Mouse (Mus musculus) midbrain, embryonic 14.5 days (tissue): ENCODE data around the gene Bora. TPM values are rescaled to one million over a fixed set of nuclear protein-coding genes. Genes with fewer than 3 reads are reported as not detected.
A peak's percentile ranks its signal among the peaks of the same experiment; 100 is the strongest.
"Not testable (repeated sequence)": the region's sequence is repeated elsewhere in the genome, so short reads cannot be mapped to it uniquely, and the experiment has no call there.

Experiments
- ATAC-seq: fragments of 200-750 bp; cut with Nextera tagmentation; 2 replicates; pipeline ENCODE4 v1.8.0; 2017; ENCODE audit warnings: moderate number of reproducible peaks, moderate library complexity; ENCODE audit not compliant: low FRiP score, low TSS enrichment
- DNase-seq: peaks from one replicate; pipeline ENCODE4 v3.0.0-alpha.2; 2015
- H3K27ac ChIP-seq: fragments of 300-500 bp; sonication (generic); replicated peaks from 2 replicates; pipeline ENCODE4 v1.5.1; 2014; ENCODE audit warnings: mild to moderate bottlenecking, low read depth, low read length, moderate library complexity
- H3K27me3 ChIP-seq: fragments of 300-500 bp; sonication (generic); 2 replicates; pipeline ENCODE4 v1.6.1; 2014; ENCODE audit warnings: low read length, control low read depth, mixed read lengths; ENCODE audit not compliant: control insufficient read depth, insufficient read depth
- H3K36me3 ChIP-seq: fragments of 300-500 bp; sonication (generic); 2 replicates; pipeline ENCODE4 v1.6.1; 2014; ENCODE audit warnings: low read length, control low read depth; ENCODE audit not compliant: control insufficient read depth, insufficient read depth
- H3K4me1 ChIP-seq: fragments of 300-500 bp; sonication (generic); 2 replicates; pipeline ENCODE4 v1.6.1; 2014; ENCODE audit warnings: mild to moderate bottlenecking, antibody characterized with exemption, low read length, control low read depth; ENCODE audit not compliant: control insufficient read depth, insufficient read depth
- H3K4me2 ChIP-seq: fragments of 300-500 bp; sonication (generic); 2 replicates; pipeline ENCODE4 v1.6.1; 2014; ENCODE audit warnings: mild to moderate bottlenecking, low read length, moderate library complexity
- H3K4me3 ChIP-seq: fragments of 300-500 bp; sonication (generic); replicated peaks from 2 replicates; pipeline ENCODE4 v1.5.1; 2014; ENCODE audit warnings: low read depth, low read length
- H3K9ac ChIP-seq: fragments of 300-500 bp; sonication (generic); replicated peaks from 2 replicates; pipeline ENCODE4 v1.6.1; 2014; ENCODE audit warnings: mild to moderate bottlenecking, low read length, moderate library complexity
- H3K9me3 ChIP-seq: fragments of 300-500 bp; sonication (generic); 2 replicates; pipeline ENCODE4 v1.6.1; 2016; ENCODE audit warnings: low read length, control low read depth, mixed read lengths; ENCODE audit not compliant: control insufficient read depth
- WGBS: fragments of 180-500 bp; shearing (Covaris S2); extraction: QIAGEN DNeasy Blood & Tissue Kit; methylation state at CpG from one replicate; pipeline ENCODE4 v1.1.7; 2014; 5-methylcytosine and 5-hydroxymethylcytosine counted together
- polyA plus RNA-seq: library from polyadenylated mRNA; unstranded; fragments of >200 nt; fragmentation: Nextera tagmentation; extraction: Ambion mirVana; gene quantifications from 2 replicates; pipeline ENCODE4 v1.2.1, GENCODE M21; 2014

Bora gene
- polyA plus RNA-seq, 1 experiment from 2014 or later, result 16.4 TPM

GRCm38 (mm10) chr14:99032596-99032995 lies 13.4 kb upstream of the Bora start:
- WGBS, result 89% methylated on average over 5 of the region's 5 CpGs
- peaks cover 13% of the 10 kb centered on the region for H3K36me3 ChIP-seq
- no peak overlapping the region for H3K9ac ChIP-seq
- no peak overlapping the region for H3K4me2 ChIP-seq
- ATAC-seq (no peak), DNase-seq (no peak)
- no peak overlapping the region for H3K27ac ChIP-seq
- no peak overlapping the region for H3K4me3 ChIP-seq
- no peaks in the 10 kb centered on the region for H3K9me3 ChIP-seq
- H3K27me3 ChIP-seq, result no peaks in the 10 kb centered on the region
- 0 out of 2 replicates have a peak, but pooled peaks cover 3% of the 10 kb centered on the region for H3K4me1 ChIP-seq

DNA sequence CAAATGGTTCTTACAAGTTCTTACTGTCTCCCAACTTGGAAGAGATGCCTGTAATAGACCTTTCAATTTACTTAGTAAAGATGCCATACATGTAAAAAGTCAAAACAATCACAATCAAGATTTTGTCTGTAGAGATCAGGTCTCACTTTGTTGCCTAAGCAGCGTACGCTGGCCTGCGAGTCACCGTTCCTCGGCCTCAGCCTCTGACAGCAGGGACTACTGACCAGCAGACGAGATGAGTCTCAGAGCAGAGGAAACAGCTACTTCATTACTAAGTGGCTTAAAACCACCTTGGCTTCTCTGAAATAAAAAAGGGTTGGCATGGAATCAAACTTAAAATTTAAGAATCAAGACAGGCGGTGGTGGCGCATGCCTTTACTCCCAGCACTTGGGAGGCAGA lies 11.2 kb upstream of the Bora start:
- ATAC-seq, H3K4me3 ChIP-seq, H3K27ac ChIP-seq, H3K9me3 ChIP-seq, H3K4me2 ChIP-seq, H3K9ac ChIP-seq, H3K4me1 ChIP-seq, DNase-seq, H3K27me3 ChIP-seq: not testable (repeated sequence)
- 92% methylated on average over 8 of the region's 8 CpGs for WGBS
- peaks cover 21% of the 10 kb centered on the region for H3K36me3 ChIP-seq

DNA sequence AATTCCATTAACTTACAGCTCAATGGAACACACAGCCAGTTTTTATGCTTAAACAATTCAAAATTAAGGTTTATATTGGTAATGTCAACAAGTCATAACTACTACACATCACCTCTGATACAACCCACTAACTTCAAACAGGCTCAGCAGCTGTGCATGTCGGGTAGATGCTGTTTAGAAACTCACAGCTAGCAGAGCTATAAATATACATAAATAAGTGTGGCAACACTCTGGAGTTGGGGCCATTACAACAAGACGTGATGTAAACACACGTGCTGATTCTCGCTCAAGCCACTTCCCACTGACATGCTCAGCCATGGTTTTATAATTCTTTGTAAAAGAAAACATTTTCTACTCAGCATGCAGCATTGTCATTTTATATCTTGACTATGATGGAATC lies 10.0 kb upstream of the Bora start:
- no peak overlapping the region for H3K27ac ChIP-seq
- WGBS, result 83% methylated on average over 4 of the region's 4 CpGs
- H3K4me1 ChIP-seq, result no peaks in the 10 kb centered on the region
- no peak for DNase-seq
- no peak overlapping the region for H3K4me3 ChIP-seq
- H3K27me3 ChIP-seq, result no peaks in the 10 kb centered on the region
- no peak overlapping the region for H3K4me2 ChIP-seq
- ATAC-seq, result no peak
- no peaks in the 10 kb centered on the region for H3K9me3 ChIP-seq
- no peak overlapping the region for H3K9ac ChIP-seq
- H3K36me3 ChIP-seq, result peaks cover 21% of the 10 kb centered on the region

- WGBS, result 76% methylated on average over 2 of the region's 2 CpGs
- peaks cover 21% of the 10 kb centered on the region for H3K36me3 ChIP-seq
- no peak overlapping the region for H3K4me3 ChIP-seq
- H3K27me3 ChIP-seq, result no peaks in the 10 kb centered on the region
- no peaks in the 10 kb centered on the region for H3K4me1 ChIP-seq
- H3K4me2 ChIP-seq, result no peak overlapping the region
- no peaks in the 10 kb centered on the region for H3K9me3 ChIP-seq
- H3K27ac ChIP-seq, result no peak overlapping the region
- DNase-seq (no peak), ATAC-seq (no peak)
- H3K9ac ChIP-seq, result no peak overlapping the region
Observed at GRCm38 (mm10) chr14:99037703-99038102, 8.3 kb upstream of the Bora start.

DNA sequence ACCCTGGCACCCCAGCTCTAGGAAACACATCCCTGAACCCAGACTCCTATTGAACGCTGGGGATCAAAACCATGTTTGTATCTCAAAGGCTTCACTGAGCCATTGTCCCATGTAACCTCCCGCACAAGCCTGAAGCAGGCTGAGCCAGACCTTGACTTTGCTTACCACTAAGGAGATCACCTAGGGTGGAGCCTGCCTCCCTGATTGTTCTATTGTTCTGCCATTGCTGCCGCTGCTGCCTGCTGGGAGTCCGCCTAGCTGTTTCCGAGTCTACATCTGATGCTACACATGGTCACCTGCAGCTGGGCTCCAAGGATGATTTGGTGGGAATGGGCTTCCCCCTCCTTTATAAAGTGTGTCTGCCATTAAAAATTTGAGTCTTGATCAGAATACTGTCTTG lies 6.7 kb upstream of the Bora start:
- WGBS, result 49% methylated on average over 5 of the region's 5 CpGs

GRCm38 (mm10) chr14:99041416-99041815 lies 4.6 kb upstream of the Bora start:
- no peak overlapping the region for H3K4me2 ChIP-seq
- no peaks in the 10 kb centered on the region for H3K9me3 ChIP-seq
- H3K36me3 ChIP-seq, result peaks cover 12% of the 10 kb centered on the region
- H3K4me3 ChIP-seq, result no peak overlapping the region
- H3K27ac ChIP-seq, result no peak overlapping the region
- H3K4me1 ChIP-seq, result peaks cover 18% of the 10 kb centered on the region
- ATAC-seq (no peak), DNase-seq (no peak)
- H3K27me3 ChIP-seq, result no peaks in the 10 kb centered on the region
- H3K9ac ChIP-seq, result no peak overlapping the region
- 77% methylated on average over 4 of the region's 4 CpGs for WGBS

More for the DNA sequence above, 6.7 kb upstream of the Bora start:
- not testable (repeated sequence) for H3K9ac ChIP-seq, DNase-seq, ATAC-seq, H3K4me3 ChIP-seq, H3K9me3 ChIP-seq, H3K27me3 ChIP-seq, H3K4me2 ChIP-seq, H3K27ac ChIP-seq, H3K4me1 ChIP-seq
- peaks cover 19% of the 10 kb centered on the region for H3K36me3 ChIP-seq

GRCm38 (mm10) chr14:99043499-99043898 lies 2.5 kb upstream of the Bora start:
- H3K4me1 ChIP-seq, result peaks cover 22% of the 10 kb centered on the region

DNA sequence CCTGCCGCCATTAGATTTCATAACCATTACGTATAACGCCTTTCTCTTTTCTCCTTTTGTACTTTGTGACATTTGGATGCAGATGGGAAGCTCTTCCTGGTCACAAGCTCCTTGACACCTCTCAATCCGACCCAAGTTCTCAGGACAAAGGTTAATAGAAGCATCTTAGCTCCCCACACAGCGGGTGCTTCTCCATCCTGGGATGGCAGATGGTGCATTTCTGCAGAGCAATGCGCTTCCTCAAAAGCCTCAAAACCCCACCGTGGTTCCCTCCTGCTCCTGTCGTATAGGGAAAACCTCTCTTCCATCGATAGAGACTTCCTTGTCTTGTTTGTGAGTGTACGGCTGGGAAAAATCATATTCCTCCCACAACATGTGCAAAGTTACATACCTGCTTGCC lies 1.9 kb upstream of the Bora start:
- Histone ChIP-seq H3K36me3 (no peaks in the 10 kb centered on the region), H3K4me1 (peaks cover 22% of the 10 kb centered on the region), H3K27me3 (no peaks in the 10 kb centered on the region), H3K9me3 (no peaks in the 10 kb centered on the region), H3K4me3 (peak overlapping the region; percentile 99), H3K4me2 (peak overlapping the region; percentile 79), H3K27ac (no peak overlapping the region), H3K9ac (no peak overlapping the region; the same call in 1 of the 2 replicates)
- ATAC-seq (no peak), DNase-seq (no peak)
- WGBS, result 31% methylated on average over 10 of the region's 10 CpGs

More at GRCm38 (mm10) chr14:99043499-99043898, 2.5 kb upstream of the Bora start:
- DNase-seq, result no peak
- Histone ChIP-seq H3K4me2 (peak overlapping the region; percentile 79), H3K9ac (no peak overlapping the region), H3K27me3 (no peaks in the 10 kb centered on the region), H3K9me3 (no peaks in the 10 kb centered on the region), H3K4me3 (0 out of 2 replicates have a peak overlapping the region, but pooled peaks have one; percentile 99), H3K27ac (no peak overlapping the region), H3K36me3 (no peaks in the 10 kb centered on the region)
- 29% methylated on average over 1 of the region's 1 CpGs for WGBS
- ATAC-seq, result no peak

GRCm38 (mm10) chr14:99044718-99045117 lies 1.3 kb upstream of the Bora start:
- no peak for ATAC-seq
- no peaks in the 10 kb centered on the region for H3K9me3 ChIP-seq

More at GRCm38 (mm10) chr14:99044718-99045117, 1.3 kb upstream of the Bora start:
- peak; percentile 18 for DNase-seq
- H3K36me3 ChIP-seq, result no peaks in the 10 kb centered on the region
- peak overlapping the region; percentile 79 for H3K4me2 ChIP-seq
- peaks cover 22% of the 10 kb centered on the region for H3K4me1 ChIP-seq
- no peaks in the 10 kb centered on the region for H3K27me3 ChIP-seq
- H3K4me3 ChIP-seq, result peak overlapping the region; percentile 99
- H3K27ac ChIP-seq, result no peak overlapping the region
- WGBS, result 8% methylated on average over 5 of the region's 5 CpGs
- H3K9ac ChIP-seq, result peak overlapping the region; percentile 94; the same call in 1 of the 2 replicates
